Mouse (Mus musculus): ENCODE results near the gene Psme2b.

DNA sequence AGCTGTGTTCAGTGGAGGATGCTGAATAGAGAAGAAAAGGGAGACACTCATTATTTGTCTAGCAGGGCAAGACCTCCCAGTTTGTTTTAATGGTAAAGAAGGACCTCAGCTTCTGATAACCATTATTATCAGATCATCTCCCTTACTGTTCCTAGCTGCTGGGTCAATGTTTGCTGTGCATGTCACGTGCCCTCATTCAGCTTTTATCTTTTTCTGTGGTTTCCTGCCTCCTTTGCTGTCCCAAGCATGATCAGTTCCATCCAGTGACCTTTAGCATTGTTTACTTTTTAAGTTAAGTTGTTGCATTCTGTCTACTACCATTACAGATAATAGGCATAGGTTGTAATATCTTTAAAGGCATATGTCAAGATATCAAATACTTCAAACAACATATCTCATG lies 37.5 kb downstream of the Psme2b start:
- no peak for TF ChIP-seq CTCF (IDR thresholded peaks at IDR 0.05; ENCODE audit: borderline replicate concordance, control insufficient read depth, extremely low read depth, insufficient read depth, low read length, poor library complexity)
- TF ChIP-seq POLR2A (IDR thresholded peaks at IDR 0.05; ENCODE audit: control insufficient read depth, extremely low read depth, insufficient read depth, low read length, poor library complexity): no peak

Measured in thymus, adult 2 months (tissue).